Mouse (Mus musculus) neural tube, embryonic 15.5 days (tissue): Measurements from ENCODE around the gene Cyb5rl. TPM values are rescaled to one million over a fixed set of nuclear protein-coding genes. Genes with fewer than 3 reads are reported as not detected.

Experiments used
- ATAC-seq: fragments of 200-750 bp; cut with Nextera tagmentation; 2 replicates; pipeline ENCODE4 v1.8.0; 2017; ENCODE audit warnings: mild to moderate bottlenecking, moderate TSS enrichment, moderate library complexity; ENCODE audit not compliant: low FRiP score
- H3K27ac ChIP-seq: fragments of 300-500 bp; sonication (generic); replicated peaks from 2 replicates; pipeline ENCODE4 v1.5.1; 2015; ENCODE audit warnings: mild to moderate bottlenecking, inconsistent platforms
- H3K27me3 ChIP-seq: fragments of 300-500 bp; sonication (generic); replicated peaks from 2 replicates; pipeline ENCODE4 v1.6.1; 2015; ENCODE audit warnings: inconsistent platforms
- H3K36me3 ChIP-seq: fragments of 300-500 bp; sonication (generic); 2 replicates; pipeline ENCODE4 v1.6.1; 2015; ENCODE audit warnings: inconsistent platforms
- H3K4me1 ChIP-seq: fragments of 300-500 bp; sonication (generic); 2 replicates; pipeline ENCODE4 v1.6.1; 2015; ENCODE audit warnings: inconsistent platforms
- H3K4me2 ChIP-seq: fragments of 300-500 bp; sonication (generic); 2 replicates; pipeline ENCODE4 v1.6.1; 2015; ENCODE audit warnings: inconsistent platforms, mild to moderate bottlenecking, moderate library complexity
- H3K4me3 ChIP-seq: fragments of 300-500 bp; sonication (generic); replicated peaks from 2 replicates; pipeline ENCODE4 v1.5.1; 2015; ENCODE audit warnings: mild to moderate bottlenecking, inconsistent platforms
- H3K9ac ChIP-seq: fragments of 300-500 bp; sonication (generic); replicated peaks from 2 replicates; pipeline ENCODE4 v1.6.1; 2015; ENCODE audit warnings: mild to moderate bottlenecking, inconsistent platforms
- H3K9me3 ChIP-seq: fragments of 300-500 bp; sonication (generic); replicated peaks from 2 replicates; pipeline ENCODE4 v1.6.1; 2016; ENCODE audit warnings: inconsistent platforms
- WGBS: fragments of 180-500 bp; shearing (Covaris S2); methylation state at CpG from one replicate; pipeline ENCODE4 v1.1.7; 2015; ENCODE audit warnings: mixed read lengths; 5-methylcytosine and 5-hydroxymethylcytosine counted together
- polyA plus RNA-seq: library from polyadenylated mRNA; unstranded; fragments of >200 nt; fragmentation: Nextera tagmentation; extraction: Ambion mirVana; gene quantifications from 2 replicates; pipeline ENCODE4 v1.2.1, GENCODE M21; 2015

Cyb5rl gene
- 4.4 and 4.7 TPM in 2 replicates for polyA plus RNA-seq

- Histone ChIP-seq H3K36me3 (peaks cover 30% of the 10 kb centered on the region), H3K9ac (peak within 1 kb of the TSS; percentile 89)
Measured at GRCm38 (mm10) chr4:107066252-107067124, at the start of gene Cyb5rl, which contains the start of gene Mrpl37. TSS of gene Cyb5rl (plus strand) at chr4:107066988. TSS of gene Mrpl37 (minus strand) at chr4:107066868.

DNA sequence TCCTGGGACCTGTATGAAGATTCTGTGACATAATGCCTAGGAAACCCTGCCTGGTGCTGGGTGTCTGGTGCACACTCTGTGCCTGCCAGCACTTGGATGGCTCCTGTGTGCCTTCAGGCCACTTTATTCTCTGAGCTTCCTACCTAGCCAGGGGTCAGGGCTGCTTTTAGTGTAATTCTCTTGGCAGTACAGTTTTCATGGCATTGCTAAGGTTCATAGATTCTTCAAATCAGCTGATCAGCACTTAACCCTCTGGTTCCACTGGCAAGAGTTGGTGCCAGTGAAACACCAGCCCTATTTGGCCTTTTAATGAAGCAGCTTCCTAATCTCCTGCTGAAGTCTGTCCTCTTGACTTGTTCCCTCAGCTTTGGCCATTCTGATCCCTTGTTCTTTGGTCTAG, 49.5 kb upstream of the Cyb5rl start:
- Histone ChIP-seq H3K27ac (peak overlapping the region; percentile 80), H3K36me3 (no peaks in the 10 kb centered on the region), H3K9ac (0 out of 2 replicates have a peak overlapping the region, but pooled peaks have one; percentile 14), H3K4me1 (peaks cover 88% of the 10 kb centered on the region), H3K4me2 (no peak overlapping the region), H3K27me3 (no peaks in the 10 kb centered on the region), H3K9me3 (no peaks in the 10 kb centered on the region), H3K4me3 (no peak overlapping the region)
- no peak for ATAC-seq

More at GRCm38 (mm10) chr4:107066252-107067124, at the start of gene Cyb5rl, which contains the start of gene Mrpl37:
- whole genome bisulfite sequencing: under 1% methylated on average over 60 of the region's 60 CpGs
- H3K9me3 ChIP-seq: no peaks in the 10 kb centered on the region
- no peaks in the 10 kb centered on the region for H3K27me3 ChIP-seq
- ATAC-seq: peak; percentile 100
- H3K4me3 ChIP-seq: peak within 1 kb of the TSS; percentile 88
- peak within 1 kb of the TSS; percentile 72 for H3K27ac ChIP-seq
- peaks cover 20% of the 10 kb centered on the region for H3K4me1 ChIP-seq
- H3K4me2 ChIP-seq: peak within 1 kb of the TSS; percentile 99

DNA sequence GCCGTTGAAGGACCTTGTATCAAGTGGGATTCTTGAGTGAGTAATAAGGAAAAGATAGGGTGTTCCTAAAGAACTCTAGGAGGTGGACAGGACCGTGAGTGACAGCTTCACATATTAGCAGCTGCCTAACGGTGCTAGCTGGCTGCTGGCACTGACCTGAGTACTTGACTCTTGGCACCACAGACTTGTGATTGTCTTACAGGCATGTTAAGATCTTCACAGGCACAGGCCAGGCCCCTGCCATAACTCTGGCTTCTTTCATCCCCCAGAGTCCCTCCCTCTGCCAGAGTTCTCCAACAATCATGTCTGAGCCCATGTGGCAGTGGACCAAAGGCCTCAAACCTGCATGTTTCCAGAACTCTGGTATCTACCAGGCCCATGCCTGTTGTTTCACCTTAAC, 48.3 kb upstream of the Cyb5rl start:
- H3K4me2 ChIP-seq: no peak overlapping the region
- H3K27ac ChIP-seq: peak overlapping the region; percentile 74
- 72% methylated on average over 3 of the region's 3 CpGs for WGBS
- ATAC-seq: no peak
- H3K27me3 ChIP-seq: no peaks in the 10 kb centered on the region
- no peaks in the 10 kb centered on the region for H3K9me3 ChIP-seq
- H3K4me1 ChIP-seq: peaks cover 99% of the 10 kb centered on the region
- H3K36me3 ChIP-seq: no peaks in the 10 kb centered on the region
- H3K9ac ChIP-seq: no peak overlapping the region
- H3K4me3 ChIP-seq: no peak overlapping the region

DNA sequence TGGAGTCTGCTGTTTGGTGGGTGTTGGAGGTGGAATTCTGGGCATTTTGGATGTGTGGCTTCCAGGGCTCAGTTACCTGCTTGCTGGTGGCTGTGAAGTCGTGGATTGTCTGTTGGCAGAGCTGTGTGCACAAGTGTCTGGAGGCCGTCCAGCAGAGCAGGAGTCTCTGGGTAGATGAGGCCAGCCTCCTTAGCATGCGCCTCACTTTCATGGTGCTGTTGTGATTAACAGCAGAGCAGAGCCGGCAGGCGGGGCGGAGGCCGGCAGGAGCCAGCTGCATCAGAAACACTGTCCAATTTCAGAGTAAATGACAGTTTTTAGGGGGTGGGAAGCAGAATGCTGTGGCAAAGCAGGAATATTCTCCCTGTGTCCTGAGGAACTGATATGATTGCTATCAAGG, 47.8 kb upstream of the Cyb5rl start:
- Histone ChIP-seq H3K9me3 (no peaks in the 10 kb centered on the region), H3K36me3 (no peaks in the 10 kb centered on the region), H3K4me2 (no peak overlapping the region), H3K27ac (peak overlapping the region; percentile 74), H3K4me1 (peaks cover 98% of the 10 kb centered on the region), H3K9ac (0 out of 2 replicates have a peak overlapping the region, but pooled peaks have one; percentile 20), H3K27me3 (no peaks in the 10 kb centered on the region), H3K4me3 (no peak overlapping the region)
- 5% methylated on average over 7 of the region's 7 CpGs for WGBS
- ATAC-seq: no peak

DNA sequence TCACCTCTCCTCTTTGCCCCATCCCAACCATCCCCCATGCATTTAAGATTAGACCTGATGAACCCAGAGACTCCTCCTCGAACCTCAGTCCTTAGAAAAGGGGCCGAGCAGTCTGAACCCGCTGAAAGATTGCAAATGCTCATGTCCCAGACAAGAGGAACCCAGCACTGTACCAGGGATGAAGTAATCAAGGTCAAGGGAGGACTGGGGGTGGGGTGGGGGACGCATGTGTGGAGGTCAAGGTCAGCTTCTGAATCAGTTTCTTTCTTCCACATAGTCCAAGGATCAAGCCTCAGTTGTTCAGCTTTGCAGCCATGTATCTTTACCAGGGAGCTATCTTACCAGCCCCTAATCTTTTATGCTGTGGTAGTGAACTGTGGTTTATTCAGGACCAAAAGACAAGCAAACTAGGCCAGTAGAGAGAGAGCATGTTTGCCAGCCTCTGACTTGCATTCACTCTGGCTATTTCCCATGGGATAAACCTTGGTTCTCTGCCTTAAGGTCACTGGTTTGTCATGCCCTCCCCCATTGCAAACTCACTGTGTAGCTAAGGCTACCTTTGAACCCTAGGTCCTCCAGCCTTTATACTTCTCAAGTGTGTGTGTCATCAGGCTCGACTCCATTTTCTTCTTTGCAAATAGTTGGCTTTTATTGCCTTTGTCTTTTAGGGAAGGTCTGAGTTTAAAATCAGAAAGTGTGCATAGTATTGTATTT, 46.3 kb upstream of the Cyb5rl start:
- H3K27me3 ChIP-seq: no peaks in the 10 kb centered on the region
- no peaks in the 10 kb centered on the region for H3K36me3 ChIP-seq
- no peak overlapping the region for H3K4me2 ChIP-seq
- no peak for ATAC-seq
- H3K27ac ChIP-seq: no peak overlapping the region; the same call in 1 of the 2 replicates
- no peaks in the 10 kb centered on the region for H3K9me3 ChIP-seq
- no peak overlapping the region for H3K4me3 ChIP-seq
- no peak overlapping the region for H3K9ac ChIP-seq
- peaks cover 97% of the 10 kb centered on the region for H3K4me1 ChIP-seq
- WGBS: 72% methylated on average over 5 of the region's 5 CpGs

- H3K9ac ChIP-seq: no peak overlapping the region
- H3K4me1 ChIP-seq: peaks cover 97% of the 10 kb centered on the region
- H3K36me3 ChIP-seq: no peaks in the 10 kb centered on the region
- H3K4me2 ChIP-seq: no peak overlapping the region
- ATAC-seq: no peak
- no peaks in the 10 kb centered on the region for H3K9me3 ChIP-seq
- no peaks in the 10 kb centered on the region for H3K27me3 ChIP-seq
- whole genome bisulfite sequencing: 67% methylated on average over 3 of the region's 3 CpGs
- no peak overlapping the region for H3K4me3 ChIP-seq
- H3K27ac ChIP-seq: 0 out of 2 replicates have a peak overlapping the region, but pooled peaks have one; percentile 18
Measured at GRCm38 (mm10) chr4:107021464-107021863, 45.3 kb upstream of the Cyb5rl start.

DNA sequence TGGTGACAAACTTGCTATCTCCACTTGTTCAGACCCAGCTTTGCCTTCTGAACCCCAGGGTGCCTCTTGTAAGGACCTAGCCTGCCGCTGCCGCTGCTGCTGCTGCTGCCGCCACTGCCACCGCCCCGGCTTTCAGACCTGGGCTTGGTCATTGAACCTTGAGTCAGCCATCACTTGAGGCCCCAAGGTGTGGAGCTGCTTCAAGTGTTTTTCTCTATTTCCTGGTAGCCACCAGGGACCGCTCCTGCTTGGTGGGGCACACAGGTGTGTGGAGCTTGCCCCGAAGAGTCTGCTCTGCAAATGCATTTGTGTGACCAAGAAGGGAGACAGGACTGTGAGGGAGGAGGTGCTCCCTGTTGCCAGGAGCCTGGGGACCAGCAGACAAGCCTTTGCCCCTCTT, 41.9 kb upstream of the Cyb5rl start:
- 70% methylated on average over 7 of the region's 7 CpGs for WGBS
- H3K4me3 ChIP-seq: no peak overlapping the region
- H3K27ac ChIP-seq: no peak overlapping the region
- no peaks in the 10 kb centered on the region for H3K27me3 ChIP-seq
- no peak for ATAC-seq
- peaks cover 68% of the 10 kb centered on the region for H3K4me1 ChIP-seq
- no peaks in the 10 kb centered on the region for H3K9me3 ChIP-seq
- H3K9ac ChIP-seq: no peak overlapping the region
- no peak overlapping the region for H3K4me2 ChIP-seq
- no peaks in the 10 kb centered on the region for H3K36me3 ChIP-seq

GRCm38 (mm10) chr4:107025369-107025768, 41.4 kb upstream of the Cyb5rl start:
- H3K4me2 ChIP-seq: no peak overlapping the region
- no peak overlapping the region for H3K4me3 ChIP-seq
- peaks cover 63% of the 10 kb centered on the region for H3K4me1 ChIP-seq
- no peak overlapping the region for H3K27ac ChIP-seq
- ATAC-seq: no peak
- H3K36me3 ChIP-seq: no peaks in the 10 kb centered on the region
- WGBS: 45% methylated on average over 5 of the region's 5 CpGs
- no peaks in the 10 kb centered on the region for H3K27me3 ChIP-seq
- H3K9me3 ChIP-seq: no peaks in the 10 kb centered on the region
- no peak overlapping the region for H3K9ac ChIP-seq

GRCm38 (mm10) chr4:107026451-107026850, 40.3 kb upstream of the Cyb5rl start:
- H3K27ac ChIP-seq: no peak overlapping the region
- no peak overlapping the region for H3K4me2 ChIP-seq
- H3K9me3 ChIP-seq: no peaks in the 10 kb centered on the region
- no peak overlapping the region for H3K4me3 ChIP-seq
- WGBS: 55% methylated on average over 8 of the region's 8 CpGs
- H3K27me3 ChIP-seq: no peaks in the 10 kb centered on the region
- ATAC-seq: no peak
- peaks cover 52% of the 10 kb centered on the region for H3K4me1 ChIP-seq
- peaks cover 4% of the 10 kb centered on the region; the same call in 1 of the 2 replicates for H3K36me3 ChIP-seq
- no peak overlapping the region for H3K9ac ChIP-seq

GRCm38 (mm10) chr4:107035689-107036088, 31.1 kb upstream of the Cyb5rl start:
- peaks cover 4% of the 10 kb centered on the region; the same call in 1 of the 2 replicates for H3K4me1 ChIP-seq
- no peaks in the 10 kb centered on the region for H3K9me3 ChIP-seq
- H3K27ac ChIP-seq: no peak overlapping the region
- H3K4me2 ChIP-seq: no peak overlapping the region
- no peaks in the 10 kb centered on the region for H3K27me3 ChIP-seq
- ATAC-seq: no peak
- H3K9ac ChIP-seq: no peak overlapping the region
- WGBS: 88% methylated on average over 4 of the region's 4 CpGs
- peaks cover 62% of the 10 kb centered on the region for H3K36me3 ChIP-seq
- H3K4me3 ChIP-seq: no peak overlapping the region

GRCm38 (mm10) chr4:107036985-107037384, 29.8 kb upstream of the Cyb5rl start:
- Histone ChIP-seq H3K9me3 (no peaks in the 10 kb centered on the region), H3K4me1 (peaks cover 4% of the 10 kb centered on the region; the same call in 1 of the 2 replicates), H3K27me3 (no peaks in the 10 kb centered on the region), H3K4me2 (no peak overlapping the region), H3K27ac (no peak overlapping the region), H3K9ac (no peak overlapping the region), H3K36me3 (peaks cover 65% of the 10 kb centered on the region), H3K4me3 (no peak overlapping the region)
- ATAC-seq: no peak
- WGBS: 93% methylated on average over 2 of the region's 2 CpGs
